In the genomic region with DNA sequence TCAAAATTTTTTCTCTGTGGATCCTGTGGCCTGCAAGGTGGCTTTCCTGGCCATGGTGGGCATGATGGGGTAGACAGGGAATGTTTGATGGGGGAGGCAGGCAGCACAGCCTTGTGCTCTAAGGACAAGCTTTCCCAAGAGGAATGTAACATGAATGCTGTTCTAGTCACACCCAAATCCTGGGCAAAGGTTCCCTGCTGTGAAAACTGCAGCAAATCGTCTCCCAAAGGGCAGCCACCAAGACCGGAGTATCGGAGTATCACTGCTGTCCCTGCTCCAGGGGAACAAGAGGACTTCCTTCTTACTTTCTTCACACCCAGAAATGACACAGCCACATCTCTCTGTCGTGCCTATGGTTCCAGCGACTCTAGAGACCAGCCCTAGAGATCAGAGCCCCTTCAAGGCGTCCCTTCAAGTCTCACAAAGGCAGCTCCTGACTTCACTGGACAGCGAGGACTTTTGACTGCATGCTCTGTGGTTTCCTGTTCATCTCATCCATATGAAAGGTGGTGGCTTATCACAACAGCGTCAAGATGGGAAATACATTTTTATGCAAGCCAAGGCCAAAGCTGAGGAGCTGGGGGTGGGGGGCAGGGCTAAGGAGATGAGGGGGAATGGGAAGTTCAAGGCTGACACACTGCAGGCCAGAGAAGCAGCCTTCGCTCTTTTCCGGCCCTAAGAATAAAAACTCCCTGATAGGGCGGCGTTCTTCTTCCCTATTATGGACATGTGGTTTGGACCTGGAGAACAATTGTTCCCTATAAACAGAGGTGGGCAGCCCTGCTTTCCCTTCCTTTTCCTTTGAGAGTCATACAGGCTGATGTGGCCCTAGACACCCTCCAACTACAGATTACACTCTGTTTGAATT, we compare ENCODE assay signal across 9 mouse cellular contexts. TPM values are rescaled to one million over a fixed set of nuclear protein-coding genes. Genes with fewer than 3 reads are reported as not detected.
DNase-seq lines count a peak whose midpoint lies in the region; TF ChIP-seq lines count a peak whose summit lies in the region.
"Had no signal": no experiment of that assay in that cellular context is flagged by ENCODE, and none has a peak within 500 bp of the region (broad histone marks: within the 10 kb centered on the region; RNA-seq: fewer than 3 reads in every experiment).

No protein-coding gene starts in this region.

- no peak overlapping the region for H3K9ac ChIP-seq in heart, adult 2 months (ENCODE audit: low read depth, low read length)
- H3K9ac ChIP-seq: limb, embryonic 12.5 days had no signal

- no peak for TF ChIP-seq CTCF in gastrocnemius, adult 2 months (IDR thresholded peaks at IDR 0.05)
- TF ChIP-seq CTCF in heart, adult 2 months (IDR thresholded peaks at IDR 0.05), result no peak

- no peaks in the 10 kb centered on the region for H3K27me3 ChIP-seq in heart, adult 2 months (ENCODE audit: control insufficient read depth, insufficient read depth, low read length)
- H3K27me3 ChIP-seq: limb, embryonic 12.5 days had no signal

- TF ChIP-seq EP300 in heart, adult 2 months (IDR thresholded peaks at IDR 0.05; ENCODE audit: insufficient read depth, low read depth, low read length), result peak; percentile 79

- no peaks in the 10 kb centered on the region for H3K79me2 ChIP-seq in heart, adult 2 months (replicated peaks; ENCODE audit: control insufficient read depth, insufficient read depth, low read length)

- H3K27ac ChIP-seq in gastrocnemius, adult 2 months, result peak overlapping the region; percentile 83
- peak overlapping the region; percentile 84 for H3K27ac ChIP-seq in heart, adult 2 months
- H3K27ac ChIP-seq: limb, embryonic 12.5 days had no signal

- intact Hi-C loops in gastrocnemius, adult 2 months (cut with DNase I), result no loop called here
- intact Hi-C loops in heart, adult 2 months (cut with DNase I), result loop anchor here (2.0 kb wide), 1 partner anchor 16 kb away; no protein-coding TSS in a partner anchor
- intact Hi-C loops in left cerebral cortex, postnatal 36 days (cut with DNase I), result no loop called here

- no peaks in the 10 kb centered on the region for H3K36me3 ChIP-seq in heart, adult 2 months (ENCODE audit: control insufficient read depth, insufficient read depth, low read length)
- H3K36me3 ChIP-seq: limb, embryonic 12.5 days had no signal

- TF ChIP-seq POLR2A in heart, adult 2 months (IDR thresholded peaks at IDR 0.05; ENCODE audit: insufficient read depth, low read depth, low read length), result peak; percentile 77; the same call in 1 of the 2 replicates

- DNase-seq in gastrocnemius, adult 2 months, result no peak
- DNase-seq in gastrocnemius, postnatal 10 days, result no peak
- DNase-seq in heart, adult 2 months, result peak; percentile 49 to 70
- DNase-seq in kidney, postnatal 10 days, result peak; percentile 43
- peak; percentile 46 to 52 for DNase-seq in lung, postnatal 4 days
- no peak for DNase-seq in left cerebral cortex, postnatal 36 days (ENCODE audit: low spot score in 2 of 2)
- no peak for DNase-seq in cerebellum, postnatal 14 days
- DNase-seq in embryo, embryonic 10.5 days (ENCODE audit: low spot score), result no peak

- H3K4me1 ChIP-seq in heart, adult 2 months (ENCODE audit: control insufficient read depth, insufficient read depth, low read length), result peaks cover 17% of the 10 kb centered on the region

- no peak overlapping the region for H3K4me3 ChIP-seq in gastrocnemius, adult 2 months
- H3K4me3 ChIP-seq in heart, adult 2 months, result no peak overlapping the region; the same call in 1 of the 2 replicates
- H3K4me3 ChIP-seq: limb, embryonic 12.5 days had no signal

- WGBS in heart, adult 2 months, result 34% methylated on average over 12 of the region's 12 CpGs

RNA-seq across cellular contexts. Expression of a gene that starts 27.8 kb away (rescaled TPM):
- 10 to 100 TPM; 14.7 to 22.7 TPM for total RNA-seq in gastrocnemius, adult 2 months (2021)
- total RNA-seq in gastrocnemius, postnatal 10 days (2021), result 10 to 100 TPM; 30.1 to 38.7 TPM
- total RNA-seq in heart, adult 2 months (2021), result 10 to 100 TPM; 50.0 to 50.7 TPM
- polyA plus RNA-seq in heart, adult 2 months (2012; rRNA removed), result 21.5 and 29.9 TPM in 2 replicates
- 10 to 100 TPM; 13.4 to 19.0 TPM for total RNA-seq in left cerebral cortex, postnatal 36 days (2021)

RNA-seq across cellular contexts. Expression of a gene that starts 39.2 kb away (rescaled TPM):
- 1 to 10 TPM; 7.8 to 9.5 TPM for total RNA-seq in gastrocnemius, adult 2 months (2021)
- 10 to 100 TPM; 11.3 to 11.7 TPM for total RNA-seq in gastrocnemius, postnatal 10 days (2021)
- total RNA-seq in heart, adult 2 months (2021), result 10 to 100 TPM; 11.6 to 13.1 TPM
- polyA plus RNA-seq in heart, adult 2 months (2012; rRNA removed), result 30.5 and 35.8 TPM in 2 replicates
- 10 to 100 TPM; 19.3 to 20.0 TPM for total RNA-seq in left cerebral cortex, postnatal 36 days (2021)

Comparison
In these comparisons a context has a peak if more than half of its experiments do, and no peak if none do; other contexts are left out.
1. DNase-seq: peak in heart, adult 2 months (2 of 2), kidney, postnatal 10 days (single experiment) and lung, postnatal 4 days (2 of 2); none in gastrocnemius, adult 2 months (single experiment), gastrocnemius, postnatal 10 days (single experiment), left cerebral cortex, postnatal 36 days (0 of 2), cerebellum, postnatal 14 days (0 of 2) and embryo, embryonic 10.5 days (single experiment).